Mouse (Mus musculus): ENCODE data around the gene Hdgf. TPM values are rescaled to one million over a fixed set of nuclear protein-coding genes. Genes with fewer than 3 reads are reported as not detected.

Hdgf gene
- polyA plus RNA-seq, 1 experiment from 2014 or later: 99.1 TPM

GRCm38 (mm10) chr3:87945781-87946540 is 39.8 kb downstream of the Hdgf start:
- peaks cover 41% of the 10 kb centered on the region for H3K4me1 ChIP-seq (ENCODE audit: control insufficient read depth, insufficient read depth, low read length)
- 0 out of 2 replicates have a peak, but pooled peaks cover 3% of the 10 kb centered on the region for H3K27me3 ChIP-seq (replicated peaks; ENCODE audit: control insufficient read depth, insufficient read depth, low read length)
- 17% methylated on average over 12 of the region's 12 CpGs for WGBS
- no peak overlapping the region for H3K27ac ChIP-seq (ENCODE audit: low read depth, low read length)
- no peak overlapping the region for H3K9ac ChIP-seq (ENCODE audit: low read length)
- H3K4me3 ChIP-seq (ENCODE audit: low read depth, low read length): no peak overlapping the region
- no peak for ATAC-seq
- H3K36me3 ChIP-seq (ENCODE audit: control insufficient read depth, insufficient read depth, low read length): peaks cover 31% of the 10 kb centered on the region
- H3K4me2 ChIP-seq (ENCODE audit: low read length): no peak overlapping the region
- peak; percentile 20 for DNase-seq (ENCODE audit: low spot score)
- no peaks in the 10 kb centered on the region for H3K9me3 ChIP-seq (replicated peaks; ENCODE audit: control insufficient read depth, low read length)

DNA sequence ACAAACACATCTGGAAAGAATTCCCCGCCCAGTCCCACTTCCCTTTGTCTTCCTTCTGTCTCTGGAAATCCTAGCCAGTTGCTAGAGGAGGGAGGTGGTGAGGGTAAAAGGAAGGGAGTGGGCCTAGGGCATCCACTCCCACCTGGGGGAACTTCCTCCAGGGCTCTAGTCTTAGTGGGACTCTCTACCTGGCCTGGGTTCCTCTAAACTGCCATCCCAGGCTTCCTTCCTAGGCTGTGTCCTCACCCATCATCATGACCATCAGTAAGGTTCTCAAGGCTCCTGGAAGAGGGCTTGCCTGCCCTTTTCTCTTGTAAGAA is 40.4 kb downstream of the Hdgf start:
- ATAC-seq (no peak), DNase-seq (ENCODE audit: low spot score) (no peak)
- Histone ChIP-seq H3K27ac (ENCODE audit: low read depth, low read length) (no peak overlapping the region), H3K27me3 (replicated peaks; ENCODE audit: control insufficient read depth, insufficient read depth, low read length) (0 out of 2 replicates have a peak, but pooled peaks cover 3% of the 10 kb centered on the region), H3K9me3 (replicated peaks; ENCODE audit: control insufficient read depth, low read length) (no peaks in the 10 kb centered on the region), H3K9ac (ENCODE audit: low read length) (no peak overlapping the region), H3K36me3 (ENCODE audit: control insufficient read depth, insufficient read depth, low read length) (peaks cover 25% of the 10 kb centered on the region), H3K4me1 (ENCODE audit: control insufficient read depth, insufficient read depth, low read length) (peaks cover 41% of the 10 kb centered on the region), H3K4me2 (ENCODE audit: low read length) (0 out of 2 replicates have a peak overlapping the region, but pooled peaks have one; percentile 70), H3K4me3 (ENCODE audit: low read depth, low read length) (no peak overlapping the region)
- WGBS: 21% methylated on average over 1 of the region's 1 CpGs

DNA sequence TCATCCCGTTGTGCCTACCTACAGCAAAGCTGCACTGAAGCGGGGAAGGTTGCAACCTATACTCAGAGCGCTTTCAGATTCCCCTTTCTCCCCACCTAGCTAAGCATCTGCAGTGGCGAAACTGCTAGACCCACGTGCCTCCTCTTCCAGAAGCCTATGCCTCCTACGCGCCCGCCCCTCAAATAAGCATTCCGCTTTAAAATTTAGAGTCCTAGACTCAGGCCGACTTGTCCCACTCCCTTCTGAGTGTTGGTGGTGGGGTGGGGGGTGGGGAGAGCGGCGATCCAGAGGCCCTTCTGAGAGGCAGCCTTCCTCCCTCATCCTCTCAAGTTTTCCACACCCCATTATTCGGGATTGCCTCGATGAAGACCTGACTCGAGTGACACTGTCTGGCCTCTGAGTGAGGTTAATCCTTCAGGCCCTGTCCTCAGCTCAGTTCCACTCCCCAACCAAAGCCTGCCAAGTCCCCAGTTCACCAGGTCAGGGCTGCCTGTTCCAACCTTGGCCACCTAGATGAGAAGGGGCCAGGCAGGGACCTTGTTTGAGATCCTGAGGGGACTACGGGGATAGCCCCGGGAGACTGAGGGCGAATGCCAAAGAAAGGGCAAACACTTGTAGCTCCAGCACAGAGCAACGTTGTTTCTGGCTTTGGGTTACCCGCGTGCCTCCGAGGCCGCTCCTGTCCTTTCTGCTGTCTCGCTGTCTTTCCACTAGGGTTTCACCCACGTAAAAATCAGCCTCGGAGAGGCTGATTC is 41.1 kb downstream of the Hdgf start:
- 0 out of 2 replicates have a peak, but pooled peaks have one; percentile 6 for ATAC-seq
- peak; percentile 41 for DNase-seq (ENCODE audit: low spot score)

GRCm38 (mm10) chr3:87947811-87948199 is 41.7 kb downstream of the Hdgf start:
- H3K4me2 ChIP-seq (ENCODE audit: low read length): peak overlapping the region; percentile 70
- H3K36me3 ChIP-seq (ENCODE audit: control insufficient read depth, insufficient read depth, low read length): peaks cover 13% of the 10 kb centered on the region; the same call in 1 of the 2 replicates
- ATAC-seq: 0 out of 2 replicates have a peak, but pooled peaks have one; percentile 18
- 0% methylated on average over 17 of the region's 17 CpGs for WGBS
- peak overlapping the region; percentile 27 for H3K4me3 ChIP-seq (ENCODE audit: low read depth, low read length)
- H3K9me3 ChIP-seq (replicated peaks; ENCODE audit: control insufficient read depth, low read length): no peaks in the 10 kb centered on the region
- H3K27me3 ChIP-seq (replicated peaks; ENCODE audit: control insufficient read depth, insufficient read depth, low read length): 0 out of 2 replicates have a peak, but pooled peaks cover 3% of the 10 kb centered on the region
- peak overlapping the region; percentile 56 for H3K9ac ChIP-seq (ENCODE audit: low read length)
- H3K4me1 ChIP-seq (ENCODE audit: control insufficient read depth, insufficient read depth, low read length): peaks cover 45% of the 10 kb centered on the region
- peak; percentile 49 for DNase-seq (ENCODE audit: low spot score)
- H3K27ac ChIP-seq (ENCODE audit: low read depth, low read length): no peak overlapping the region

More for the DNA sequence above, 41.1 kb downstream of the Hdgf start:
- H3K9me3 ChIP-seq (replicated peaks; ENCODE audit: control insufficient read depth, low read length): no peaks in the 10 kb centered on the region
- H3K4me1 ChIP-seq (ENCODE audit: control insufficient read depth, insufficient read depth, low read length): peaks cover 41% of the 10 kb centered on the region
- 6% methylated on average over 26 of the region's 26 CpGs for WGBS
- H3K27me3 ChIP-seq (replicated peaks; ENCODE audit: control insufficient read depth, insufficient read depth, low read length): 0 out of 2 replicates have a peak, but pooled peaks cover 3% of the 10 kb centered on the region
- peak overlapping the region; percentile 70 for H3K4me2 ChIP-seq (ENCODE audit: low read length)
- peaks cover 18% of the 10 kb centered on the region for H3K36me3 ChIP-seq (ENCODE audit: control insufficient read depth, insufficient read depth, low read length)
- H3K9ac ChIP-seq (ENCODE audit: low read length): peak overlapping the region; percentile 56
- H3K4me3 ChIP-seq (ENCODE audit: low read depth, low read length): peak overlapping the region; percentile 27
- no peak overlapping the region for H3K27ac ChIP-seq (ENCODE audit: low read depth, low read length)

GRCm38 (mm10) chr3:87948378-87949265 is 42.5 kb downstream of the Hdgf start, which contains the start of gene Crabp2:
Crabp2 (plus strand) TSS chr3:87948666.
- Histone ChIP-seq H3K4me2 (ENCODE audit: low read length) (peak within 1 kb of the TSS; percentile 70), H3K9me3 (replicated peaks; ENCODE audit: control insufficient read depth, low read length) (no peaks in the 10 kb centered on the region), H3K4me1 (ENCODE audit: control insufficient read depth, insufficient read depth, low read length) (peaks cover 48% of the 10 kb centered on the region), H3K27me3 (replicated peaks; ENCODE audit: control insufficient read depth, insufficient read depth, low read length) (0 out of 2 replicates have a peak, but pooled peaks cover 3% of the 10 kb centered on the region), H3K9ac (ENCODE audit: low read length) (peak within 1 kb of the TSS; percentile 56), H3K36me3 (ENCODE audit: control insufficient read depth, insufficient read depth, low read length) (peaks cover 5% of the 10 kb centered on the region; the same call in 1 of the 2 replicates), H3K27ac (ENCODE audit: low read depth, low read length) (0 out of 2 replicates have a peak within 1 kb of the TSS, but pooled peaks have one; percentile 7), H3K4me3 (ENCODE audit: low read depth, low read length) (peak within 1 kb of the TSS; percentile 27)
- WGBS: 2% methylated on average over 35 of the region's 35 CpGs
- DNase-seq (ENCODE audit: low spot score) (no peak), ATAC-seq (no peak)

GRCm38 (mm10) chr3:87949266-87949954 is 43.3 kb downstream of the Hdgf start:
- no peak for ATAC-seq

GRCm38 (mm10) chr3:87949955-87950515 is 43.9 kb downstream of the Hdgf start:
- Histone ChIP-seq H3K27ac (ENCODE audit: low read depth, low read length) (no peak overlapping the region), H3K36me3 (ENCODE audit: control insufficient read depth, insufficient read depth, low read length) (no peaks in the 10 kb centered on the region), H3K9ac (ENCODE audit: low read length) (peak overlapping the region; percentile 30; the same call in 1 of the 2 replicates), H3K4me2 (ENCODE audit: low read length) (peak overlapping the region; percentile 70; the same call in 1 of the 2 replicates), H3K4me1 (ENCODE audit: control insufficient read depth, insufficient read depth, low read length) (peaks cover 45% of the 10 kb centered on the region), H3K4me3 (ENCODE audit: low read depth, low read length) (no peak overlapping the region), H3K9me3 (replicated peaks; ENCODE audit: control insufficient read depth, low read length) (no peaks in the 10 kb centered on the region), H3K27me3 (replicated peaks; ENCODE audit: control insufficient read depth, insufficient read depth, low read length) (0 out of 2 replicates have a peak, but pooled peaks cover 3% of the 10 kb centered on the region)
- ATAC-seq (no peak), DNase-seq (ENCODE audit: low spot score) (no peak)
- WGBS: 8% methylated on average over 13 of the region's 13 CpGs

More at GRCm38 (mm10) chr3:87949266-87949954, 43.3 kb downstream of the Hdgf start:
- no peaks in the 10 kb centered on the region for H3K9me3 ChIP-seq (replicated peaks; ENCODE audit: control insufficient read depth, low read length)
- H3K27me3 ChIP-seq (replicated peaks; ENCODE audit: control insufficient read depth, insufficient read depth, low read length): 0 out of 2 replicates have a peak, but pooled peaks cover 3% of the 10 kb centered on the region
- peak; percentile 35 for DNase-seq (ENCODE audit: low spot score)
- H3K4me1 ChIP-seq (ENCODE audit: control insufficient read depth, insufficient read depth, low read length): peaks cover 48% of the 10 kb centered on the region
- 0 out of 2 replicates have a peak overlapping the region, but pooled peaks have one; percentile 27 for H3K4me3 ChIP-seq (ENCODE audit: low read depth, low read length)
- 8% methylated on average over 16 of the region's 16 CpGs for WGBS
- no peak overlapping the region for H3K9ac ChIP-seq (ENCODE audit: low read length)
- peak overlapping the region; percentile 70 for H3K4me2 ChIP-seq (ENCODE audit: low read length)
- no peaks in the 10 kb centered on the region for H3K36me3 ChIP-seq (ENCODE audit: control insufficient read depth, insufficient read depth, low read length)
- no peak overlapping the region for H3K27ac ChIP-seq (ENCODE audit: low read depth, low read length)

Measured in forebrain, embryonic 14.5 days (tissue).